Mouse (Mus musculus) neural tube, embryonic 13.5 days (tissue): ENCODE data around the gene Slc38a2. TPM values are rescaled to one million over a fixed set of nuclear protein-coding genes. Genes with fewer than 3 reads are reported as not detected.

Source experiments
- ATAC-seq: fragments of 200-750 bp; cut with Nextera tagmentation; 2 replicates; pipeline ENCODE4 v1.8.0; 2017; ENCODE audit warnings: low read depth, mild to moderate bottlenecking, moderate TSS enrichment, moderate library complexity
- H3K27ac ChIP-seq: fragments of 300-500 bp; sonication (generic); replicated peaks from 2 replicates; pipeline ENCODE4 v1.5.1; 2015; ENCODE audit warnings: moderate library complexity, mild to moderate bottlenecking, inconsistent platforms
- H3K27me3 ChIP-seq: fragments of 300-500 bp; sonication (generic); 2 replicates; pipeline ENCODE4 v1.6.1; 2015; ENCODE audit warnings: mild to moderate bottlenecking, inconsistent platforms
- H3K36me3 ChIP-seq: fragments of 300-500 bp; sonication (generic); 2 replicates; pipeline ENCODE4 v1.6.1; 2015; ENCODE audit warnings: mild to moderate bottlenecking, inconsistent platforms
- H3K4me1 ChIP-seq: fragments of 300-500 bp; sonication (generic); replicated peaks from 2 replicates; pipeline ENCODE4 v1.6.1; 2015; ENCODE audit warnings: inconsistent platforms
- H3K4me2 ChIP-seq: fragments of 300-500 bp; sonication (generic); 2 replicates; pipeline ENCODE4 v1.6.1; 2015; ENCODE audit warnings: inconsistent platforms, mild to moderate bottlenecking, moderate library complexity
- H3K4me3 ChIP-seq: fragments of 300-500 bp; sonication (generic); 2 replicates; pipeline ENCODE4 v1.5.1; 2015; ENCODE audit warnings: mild to moderate bottlenecking, inconsistent platforms
- H3K9ac ChIP-seq: fragments of 300-500 bp; sonication (generic); 2 replicates; pipeline ENCODE4 v1.6.1; 2015; ENCODE audit warnings: moderate library complexity, mild to moderate bottlenecking, inconsistent platforms
- H3K9me3 ChIP-seq: fragments of 300-500 bp; sonication (generic); 2 replicates; pipeline ENCODE4 v1.6.1; 2016; ENCODE audit warnings: inconsistent platforms
- WGBS: fragments of 180-500 bp; shearing (Covaris S2); methylation state at CpG from one replicate; pipeline ENCODE4 v1.1.7; 2015; 5-methylcytosine and 5-hydroxymethylcytosine counted together
- polyA plus RNA-seq: library from polyadenylated mRNA; unstranded; fragments of >200 nt; fragmentation: Nextera tagmentation; extraction: Ambion mirVana; gene quantifications from 2 replicates; pipeline ENCODE4 v1.2.1, GENCODE M21; 2015

Gene Slc38a2
- polyA plus RNA-seq, 1 experiment from 2014 or later, result 118 TPM

GRCm38 (mm10) chr15:96715692-96716080, 16.2 kb upstream of the Slc38a2 start:
- H3K4me2 ChIP-seq, result no peak overlapping the region
- no peak overlapping the region for H3K4me3 ChIP-seq
- no peaks in the 10 kb centered on the region for H3K36me3 ChIP-seq
- no peaks in the 10 kb centered on the region for H3K9me3 ChIP-seq
- H3K27ac ChIP-seq, result no peak overlapping the region
- no peak for ATAC-seq
- H3K9ac ChIP-seq, result no peak overlapping the region
- WGBS, result 91% methylated on average over 7 of the region's 7 CpGs
- H3K4me1 ChIP-seq, result peaks cover 5% of the 10 kb centered on the region
- no peaks in the 10 kb centered on the region for H3K27me3 ChIP-seq

GRCm38 (mm10) chr15:96715079-96715691, 15.7 kb upstream of the Slc38a2 start:
- H3K4me1 ChIP-seq, result peaks cover 9% of the 10 kb centered on the region
- no peak overlapping the region for H3K9ac ChIP-seq
- H3K27ac ChIP-seq, result no peak overlapping the region
- no peaks in the 10 kb centered on the region for H3K9me3 ChIP-seq
- no peaks in the 10 kb centered on the region for H3K36me3 ChIP-seq
- no peak overlapping the region for H3K4me2 ChIP-seq
- WGBS, result 87% methylated on average over 9 of the region's 9 CpGs
- no peaks in the 10 kb centered on the region for H3K27me3 ChIP-seq
- no peak overlapping the region for H3K4me3 ChIP-seq
- ATAC-seq, result no peak

GRCm38 (mm10) chr15:96714676-96715016, 15.1 kb upstream of the Slc38a2 start:
- Histone ChIP-seq H3K4me1 (peaks cover 9% of the 10 kb centered on the region), H3K9me3 (no peaks in the 10 kb centered on the region), H3K9ac (no peak overlapping the region), H3K36me3 (no peaks in the 10 kb centered on the region), H3K27me3 (no peaks in the 10 kb centered on the region), H3K4me2 (no peak overlapping the region), H3K27ac (no peak overlapping the region), H3K4me3 (no peak overlapping the region)
- ATAC-seq, result no peak
- WGBS, result 87% methylated on average over 3 of the region's 3 CpGs

- Histone ChIP-seq H3K27me3 (no peaks in the 10 kb centered on the region), H3K4me1 (peaks cover 11% of the 10 kb centered on the region), H3K4me2 (no peak overlapping the region), H3K36me3 (no peaks in the 10 kb centered on the region), H3K9ac (no peak overlapping the region), H3K9me3 (no peaks in the 10 kb centered on the region), H3K27ac (no peak overlapping the region), H3K4me3 (no peak overlapping the region)
- 93% methylated on average over 7 of the region's 7 CpGs for WGBS
- no peak for ATAC-seq
Measured at GRCm38 (mm10) chr15:96713758-96714675, 14.5 kb upstream of the Slc38a2 start.

GRCm38 (mm10) chr15:96712338-96712737, 12.8 kb upstream of the Slc38a2 start:
- Histone ChIP-seq H3K9me3 (no peaks in the 10 kb centered on the region), H3K4me2 (no peak overlapping the region), H3K4me1 (peaks cover 13% of the 10 kb centered on the region), H3K27me3 (no peaks in the 10 kb centered on the region), H3K36me3 (no peaks in the 10 kb centered on the region), H3K27ac (no peak overlapping the region), H3K9ac (no peak overlapping the region), H3K4me3 (no peak overlapping the region)
- 95% methylated on average over 5 of the region's 5 CpGs for WGBS
- no peak for ATAC-seq

GRCm38 (mm10) chr15:96711664-96712063, 12.1 kb upstream of the Slc38a2 start:
- ATAC-seq, result no peak
- Histone ChIP-seq H3K9me3 (no peaks in the 10 kb centered on the region), H3K27me3 (no peaks in the 10 kb centered on the region), H3K4me3 (no peak overlapping the region), H3K4me2 (no peak overlapping the region), H3K4me1 (peaks cover 13% of the 10 kb centered on the region), H3K9ac (no peak overlapping the region), H3K27ac (no peak overlapping the region), H3K36me3 (no peaks in the 10 kb centered on the region)
- WGBS, result 84% methylated on average over 11 of the region's 11 CpGs

- Histone ChIP-seq H3K27ac (peak overlapping the region; percentile 96), H3K36me3 (no peaks in the 10 kb centered on the region), H3K4me1 (peaks cover 13% of the 10 kb centered on the region), H3K4me2 (peak overlapping the region; percentile 72), H3K9ac (peak overlapping the region; percentile 82), H3K4me3 (peak overlapping the region; percentile 55), H3K9me3 (no peaks in the 10 kb centered on the region), H3K27me3 (no peaks in the 10 kb centered on the region)
- ATAC-seq, result no peak
- WGBS, result 40% methylated on average over 15 of the region's 15 CpGs
Measured at GRCm38 (mm10) chr15:96710352-96711114, 11.0 kb upstream of the Slc38a2 start.

GRCm38 (mm10) chr15:96709491-96710351, 10.2 kb upstream of the Slc38a2 start:
- H3K4me3 ChIP-seq, result peak overlapping the region; percentile 55
- H3K36me3 ChIP-seq, result no peaks in the 10 kb centered on the region
- no peaks in the 10 kb centered on the region for H3K9me3 ChIP-seq
- H3K4me2 ChIP-seq, result peak overlapping the region; percentile 72
- peaks cover 13% of the 10 kb centered on the region for H3K4me1 ChIP-seq
- H3K9ac ChIP-seq, result peak overlapping the region; percentile 82
- H3K27me3 ChIP-seq, result no peaks in the 10 kb centered on the region
- ATAC-seq, result peak; percentile 91
- under 1% methylated on average over 80 of the region's 80 CpGs for WGBS
- peak overlapping the region; percentile 96 for H3K27ac ChIP-seq

GRCm38 (mm10) chr15:96708976-96709490, 9.5 kb upstream of the Slc38a2 start:
- no peaks in the 10 kb centered on the region for H3K27me3 ChIP-seq
- H3K9ac ChIP-seq, result peak overlapping the region; percentile 77
- 23% methylated on average over 14 of the region's 14 CpGs for WGBS
- H3K4me1 ChIP-seq, result peaks cover 13% of the 10 kb centered on the region
- H3K9me3 ChIP-seq, result no peaks in the 10 kb centered on the region
- H3K36me3 ChIP-seq, result no peaks in the 10 kb centered on the region
- peak overlapping the region; percentile 55 for H3K4me3 ChIP-seq
- peak overlapping the region; percentile 96 for H3K27ac ChIP-seq
- H3K4me2 ChIP-seq, result peak overlapping the region; percentile 72
- ATAC-seq, result peak; percentile 88

GRCm38 (mm10) chr15:96708428-96708827, 8.9 kb upstream of the Slc38a2 start:
- Histone ChIP-seq H3K36me3 (no peaks in the 10 kb centered on the region), H3K4me1 (peaks cover 13% of the 10 kb centered on the region), H3K27me3 (no peaks in the 10 kb centered on the region), H3K9me3 (no peaks in the 10 kb centered on the region), H3K9ac (no peak overlapping the region), H3K4me2 (peak overlapping the region; percentile 72; the same call in 1 of the 2 replicates), H3K27ac (no peak overlapping the region), H3K4me3 (no peak overlapping the region)
- 84% methylated on average over 8 of the region's 8 CpGs for WGBS
- no peak for ATAC-seq

GRCm38 (mm10) chr15:96707936-96708335, 8.4 kb upstream of the Slc38a2 start:
- Histone ChIP-seq H3K4me3 (no peak overlapping the region), H3K9me3 (no peaks in the 10 kb centered on the region), H3K4me1 (peaks cover 13% of the 10 kb centered on the region), H3K9ac (no peak overlapping the region), H3K27me3 (no peaks in the 10 kb centered on the region), H3K36me3 (no peaks in the 10 kb centered on the region), H3K27ac (no peak overlapping the region), H3K4me2 (no peak overlapping the region)
- 74% methylated on average over 2 of the region's 2 CpGs for WGBS
- ATAC-seq, result no peak
